Mouse (Mus musculus): ENCODE measurements around the gene Slc39a7. TPM values are rescaled to one million over a fixed set of nuclear protein-coding genes. Genes with fewer than 3 reads are reported as not detected.

Slc39a7 gene
- polyA plus RNA-seq, 1 experiment from 2014 or later: 108 TPM

GRCm38 (mm10) chr17:34047404-34048050 lies 16.0 kb upstream of the Slc39a7 start:
- Histone ChIP-seq H3K9me3 (replicated peaks; ENCODE audit: control insufficient read depth, low read length) (peaks cover 9% of the 10 kb centered on the region), H3K27me3 (ENCODE audit: control insufficient read depth, insufficient read depth, low read length) (no peaks in the 10 kb centered on the region), H3K27ac (ENCODE audit: low read length) (no peak overlapping the region), H3K4me2 (ENCODE audit: low read depth, low read length) (no peak overlapping the region), H3K4me1 (ENCODE audit: control insufficient read depth, insufficient read depth, low read length) (no peaks in the 10 kb centered on the region), H3K4me3 (ENCODE audit: low read length) (no peak overlapping the region), H3K9ac (ENCODE audit: low read length) (no peak overlapping the region), H3K36me3 (ENCODE audit: control insufficient read depth, insufficient read depth) (no peaks in the 10 kb centered on the region)
- no peak for ATAC-seq (replicated peaks; ENCODE audit: extremely low read depth, insufficient read depth, low FRiP score)
- WGBS: 85% methylated on average over 5 of the region's 5 CpGs

- no peak for ATAC-seq (replicated peaks; ENCODE audit: extremely low read depth, insufficient read depth, low FRiP score)
- peaks cover 10% of the 10 kb centered on the region for H3K27me3 ChIP-seq (ENCODE audit: control insufficient read depth, insufficient read depth, low read length)
- WGBS: 73% methylated on average over 14 of the region's 14 CpGs
- no peak overlapping the region for H3K4me2 ChIP-seq (ENCODE audit: low read depth, low read length)
- H3K4me1 ChIP-seq (ENCODE audit: control insufficient read depth, insufficient read depth, low read length): no peaks in the 10 kb centered on the region
- H3K36me3 ChIP-seq (ENCODE audit: control insufficient read depth, insufficient read depth): no peaks in the 10 kb centered on the region
- no peak overlapping the region for H3K27ac ChIP-seq (ENCODE audit: low read length)
- H3K9ac ChIP-seq (ENCODE audit: low read length): no peak overlapping the region
- H3K4me3 ChIP-seq (ENCODE audit: low read length): no peak overlapping the region
- H3K9me3 ChIP-seq (replicated peaks; ENCODE audit: control insufficient read depth, low read length): peaks cover 9% of the 10 kb centered on the region
Observed at GRCm38 (mm10) chr17:34045941-34046340, 14.5 kb upstream of the Slc39a7 start.

DNA sequence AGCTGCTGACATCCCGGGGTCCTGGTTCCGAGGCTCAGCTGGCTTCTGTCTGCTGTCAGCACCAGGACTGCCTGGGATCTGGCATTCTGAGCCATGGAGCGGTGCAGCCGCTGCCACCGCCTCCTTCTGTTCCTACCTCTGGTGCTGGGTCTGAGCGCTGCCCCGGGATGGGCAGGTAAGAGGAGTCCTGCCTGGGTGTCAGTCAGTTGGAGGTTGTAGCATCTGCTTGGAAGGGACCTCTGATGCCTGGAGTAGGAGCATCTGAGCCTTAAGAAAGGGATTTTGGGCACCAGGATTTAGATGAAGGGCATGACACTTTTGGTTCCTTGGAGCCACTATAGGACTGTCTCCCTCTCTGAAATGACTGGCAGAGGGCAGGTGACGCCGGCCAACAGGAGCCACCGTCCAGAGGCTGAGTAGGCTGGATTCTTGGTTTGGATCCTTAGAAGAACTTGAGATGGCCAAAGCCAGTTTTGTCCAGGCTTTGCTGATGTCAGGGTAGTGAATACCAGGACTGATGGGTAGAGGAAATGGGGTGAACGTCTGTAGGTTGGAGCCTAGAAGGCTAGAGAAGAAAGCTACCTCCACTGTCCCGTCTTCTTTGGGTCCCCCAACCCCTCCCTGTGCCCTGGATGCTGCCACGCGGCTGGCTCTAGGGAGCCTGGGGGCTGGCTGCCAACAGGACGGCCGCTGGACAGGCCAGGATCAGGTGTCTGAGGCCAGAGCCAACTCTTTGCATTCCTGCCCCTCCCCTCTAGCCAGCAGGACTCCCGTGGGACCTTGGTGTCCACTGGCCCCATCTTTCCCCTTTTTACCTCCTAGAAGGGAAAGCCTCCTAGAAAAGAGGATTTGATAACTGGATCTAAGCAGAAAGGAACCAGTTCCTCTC lies 8.3 kb upstream of the Slc39a7 start:
- WGBS: 24% methylated on average over 17 of the region's 17 CpGs
- peak overlapping the region; percentile 34 for H3K4me3 ChIP-seq (ENCODE audit: low read length)

DNA sequence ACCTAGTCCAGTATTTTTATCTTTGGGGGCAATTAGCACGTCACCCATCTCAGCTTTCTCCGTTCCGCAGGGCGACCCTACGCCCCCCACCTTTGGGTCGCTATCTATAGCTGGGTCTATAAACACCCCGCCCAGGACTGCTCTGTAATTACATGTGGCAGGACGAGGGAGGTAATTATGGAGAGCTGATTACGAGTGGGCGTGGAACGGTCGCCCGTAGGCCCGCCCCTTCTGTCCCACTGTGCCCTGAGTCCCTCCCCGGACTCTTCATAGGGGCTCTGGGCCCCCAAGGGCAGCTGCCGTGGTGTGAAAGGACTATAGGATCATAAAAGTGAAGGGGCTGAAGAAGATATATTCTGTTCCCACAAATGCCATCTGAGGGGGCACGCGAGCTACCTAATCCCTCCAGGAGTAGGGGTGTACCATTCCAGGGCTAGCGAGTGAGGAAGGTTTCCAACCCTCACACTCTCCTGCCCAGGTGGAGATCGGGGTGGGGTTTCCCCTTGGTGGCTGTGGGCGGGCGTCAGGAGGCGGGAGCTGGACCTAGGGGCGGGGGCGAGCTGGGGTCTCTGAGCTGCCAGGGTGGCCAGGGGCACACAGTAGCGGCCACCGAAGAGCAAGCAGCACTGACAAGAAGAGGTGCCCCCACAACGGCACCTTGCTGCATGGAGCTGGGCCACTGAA lies 7.5 kb upstream of the Slc39a7 start, which contains the start of gene Col11a2:
TSS of gene Col11a2 (plus strand) at position 560 of the 684 bp plus-strand sequence.
- WGBS: 7% methylated on average over 28 of the region's 28 CpGs
- Histone ChIP-seq H3K4me2 (ENCODE audit: low read depth, low read length) (peak within 1 kb of the TSS; percentile 55), H3K27me3 (ENCODE audit: control insufficient read depth, insufficient read depth, low read length) (peaks cover 18% of the 10 kb centered on the region), H3K9ac (ENCODE audit: low read length) (peak within 1 kb of the TSS; percentile 55), H3K27ac (ENCODE audit: low read length) (no peak within 1 kb of the TSS), H3K4me3 (ENCODE audit: low read length) (peak within 1 kb of the TSS; percentile 34), H3K9me3 (replicated peaks; ENCODE audit: control insufficient read depth, low read length) (no peaks in the 10 kb centered on the region), H3K4me1 (ENCODE audit: control insufficient read depth, insufficient read depth, low read length) (peaks cover 20% of the 10 kb centered on the region), H3K36me3 (ENCODE audit: control insufficient read depth, insufficient read depth) (peaks cover 17% of the 10 kb centered on the region)
- ATAC-seq (replicated peaks; ENCODE audit: extremely low read depth, insufficient read depth, low FRiP score): no peak

More for the DNA sequence above, 8.3 kb upstream of the Slc39a7 start:
- Histone ChIP-seq H3K27ac (ENCODE audit: low read length) (no peak overlapping the region), H3K36me3 (ENCODE audit: control insufficient read depth, insufficient read depth) (peaks cover 17% of the 10 kb centered on the region), H3K9ac (ENCODE audit: low read length) (no peak overlapping the region), H3K27me3 (ENCODE audit: control insufficient read depth, insufficient read depth, low read length) (peaks cover 18% of the 10 kb centered on the region), H3K4me2 (ENCODE audit: low read depth, low read length) (peak overlapping the region; percentile 55), H3K9me3 (replicated peaks; ENCODE audit: control insufficient read depth, low read length) (no peaks in the 10 kb centered on the region), H3K4me1 (ENCODE audit: control insufficient read depth, insufficient read depth, low read length) (peaks cover 20% of the 10 kb centered on the region)
- 0 out of 2 replicates have a peak, but pooled peaks have one; percentile 26 for ATAC-seq (replicated peaks; ENCODE audit: extremely low read depth, insufficient read depth, low FRiP score)

DNA sequence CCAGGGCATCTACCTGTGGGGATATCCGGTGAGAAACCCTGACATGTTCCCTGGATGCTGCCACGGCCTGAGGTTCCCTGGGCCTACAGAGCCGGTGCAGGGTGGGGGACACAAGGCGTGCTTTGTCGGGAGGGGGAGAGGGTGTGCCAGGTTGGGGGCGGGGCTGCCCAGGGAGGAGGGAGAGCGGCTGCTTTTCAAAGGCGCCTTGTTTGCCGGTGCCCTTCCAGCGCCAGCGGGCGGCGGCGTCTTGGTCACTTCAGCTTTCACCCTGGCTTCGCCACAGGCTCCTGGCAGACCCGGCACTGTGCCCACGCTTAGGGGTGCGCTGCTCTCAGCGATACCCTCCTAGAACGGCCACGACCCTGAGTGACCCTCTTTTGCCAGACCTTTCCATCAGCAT lies 7.0 kb upstream of the Slc39a7 start:
- no peak overlapping the region for H3K27ac ChIP-seq (ENCODE audit: low read length)
- H3K9ac ChIP-seq (ENCODE audit: low read length): peak overlapping the region; percentile 55; the same call in 1 of the 2 replicates
- no peak for ATAC-seq (replicated peaks; ENCODE audit: extremely low read depth, insufficient read depth, low FRiP score)
- peaks cover 17% of the 10 kb centered on the region for H3K36me3 ChIP-seq (ENCODE audit: control insufficient read depth, insufficient read depth)
- peak overlapping the region; percentile 34 for H3K4me3 ChIP-seq (ENCODE audit: low read length)
- 24% methylated on average over 20 of the region's 21 CpGs for WGBS
- H3K4me2 ChIP-seq (ENCODE audit: low read depth, low read length): peak overlapping the region; percentile 55
- H3K27me3 ChIP-seq (ENCODE audit: control insufficient read depth, insufficient read depth, low read length): peaks cover 18% of the 10 kb centered on the region
- H3K9me3 ChIP-seq (replicated peaks; ENCODE audit: control insufficient read depth, low read length): no peaks in the 10 kb centered on the region
- H3K4me1 ChIP-seq (ENCODE audit: control insufficient read depth, insufficient read depth, low read length): peaks cover 24% of the 10 kb centered on the region

- H3K36me3 ChIP-seq (ENCODE audit: control insufficient read depth, insufficient read depth): peaks cover 17% of the 10 kb centered on the region
- H3K4me2 ChIP-seq (ENCODE audit: low read depth, low read length): no peak overlapping the region
- no peaks in the 10 kb centered on the region for H3K9me3 ChIP-seq (replicated peaks; ENCODE audit: control insufficient read depth, low read length)
- no peak overlapping the region for H3K9ac ChIP-seq (ENCODE audit: low read length)
- H3K27me3 ChIP-seq (ENCODE audit: control insufficient read depth, insufficient read depth, low read length): peaks cover 17% of the 10 kb centered on the region
- peaks cover 32% of the 10 kb centered on the region for H3K4me1 ChIP-seq (ENCODE audit: control insufficient read depth, insufficient read depth, low read length)
- H3K4me3 ChIP-seq (ENCODE audit: low read length): no peak overlapping the region
- H3K27ac ChIP-seq (ENCODE audit: low read length): no peak overlapping the region
- ATAC-seq (replicated peaks; ENCODE audit: extremely low read depth, insufficient read depth, low FRiP score): no peak
- WGBS: 96% methylated on average over 7 of the region's 7 CpGs
Observed at GRCm38 (mm10) chr17:34037241-34037640, 5.8 kb upstream of the Slc39a7 start.

DNA sequence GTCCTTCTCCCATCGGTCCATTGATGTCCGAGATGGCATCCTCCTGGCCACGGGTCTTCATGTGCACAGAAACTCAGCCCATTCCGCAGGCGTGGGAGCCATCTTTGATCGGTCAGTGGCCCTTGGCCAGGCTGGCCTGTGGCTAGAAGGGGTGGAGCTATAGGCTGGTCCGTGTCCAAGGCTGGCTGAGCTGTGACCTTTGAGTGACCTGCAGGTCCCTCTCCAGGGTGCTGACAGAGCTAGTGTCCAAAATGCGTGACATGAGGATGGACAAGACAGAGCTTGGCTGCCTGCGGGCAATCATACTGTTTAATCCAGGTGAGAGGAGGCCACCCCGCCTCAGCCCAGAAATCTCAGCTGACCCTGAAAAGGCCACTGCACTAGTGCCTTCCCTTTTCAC lies 5.2 kb upstream of the Slc39a7 start:
- Histone ChIP-seq H3K4me2 (ENCODE audit: low read depth, low read length) (no peak overlapping the region), H3K4me3 (ENCODE audit: low read length) (no peak overlapping the region), H3K4me1 (ENCODE audit: control insufficient read depth, insufficient read depth, low read length) (peaks cover 32% of the 10 kb centered on the region), H3K36me3 (ENCODE audit: control insufficient read depth, insufficient read depth) (peaks cover 17% of the 10 kb centered on the region), H3K27me3 (ENCODE audit: control insufficient read depth, insufficient read depth, low read length) (peaks cover 13% of the 10 kb centered on the region), H3K9ac (ENCODE audit: low read length) (no peak overlapping the region), H3K9me3 (replicated peaks; ENCODE audit: control insufficient read depth, low read length) (no peaks in the 10 kb centered on the region), H3K27ac (ENCODE audit: low read length) (no peak overlapping the region)
- ATAC-seq (replicated peaks; ENCODE audit: extremely low read depth, insufficient read depth, low FRiP score): no peak
- WGBS: 74% methylated on average over 10 of the region's 10 CpGs

DNA sequence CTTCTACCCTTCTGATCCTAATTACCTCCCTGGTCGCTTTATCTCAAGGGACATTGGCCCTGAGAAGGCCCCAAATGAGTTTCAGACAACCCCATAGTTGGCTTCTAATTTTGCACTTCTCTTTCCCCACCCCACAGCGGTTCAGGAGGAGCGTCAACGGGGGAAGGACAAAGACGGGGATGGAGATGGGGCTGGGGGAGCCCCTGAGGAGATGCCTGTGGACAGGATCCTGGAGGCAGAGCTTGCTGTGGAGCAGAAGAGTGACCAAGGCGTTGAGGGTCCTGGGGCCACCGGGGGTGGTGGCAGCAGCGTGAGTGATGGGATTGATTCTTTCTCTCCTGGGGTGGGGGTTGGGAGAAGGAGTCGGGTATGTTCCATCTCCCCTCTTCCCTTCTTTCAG lies 4.0 kb upstream of the Slc39a7 start:
- no peak overlapping the region for H3K27ac ChIP-seq (ENCODE audit: low read length)
- WGBS: 88% methylated on average over 9 of the region's 9 CpGs
- no peak overlapping the region for H3K4me3 ChIP-seq (ENCODE audit: low read length)
- H3K27me3 ChIP-seq (ENCODE audit: control insufficient read depth, insufficient read depth, low read length): peaks cover 6% of the 10 kb centered on the region; the same call in 1 of the 2 replicates
- no peak overlapping the region for H3K9ac ChIP-seq (ENCODE audit: low read length)
- peaks cover 17% of the 10 kb centered on the region for H3K36me3 ChIP-seq (ENCODE audit: control insufficient read depth, insufficient read depth)
- no peak for ATAC-seq (replicated peaks; ENCODE audit: extremely low read depth, insufficient read depth, low FRiP score)
- peaks cover 35% of the 10 kb centered on the region for H3K4me1 ChIP-seq (ENCODE audit: control insufficient read depth, insufficient read depth, low read length)
- no peaks in the 10 kb centered on the region for H3K9me3 ChIP-seq (replicated peaks; ENCODE audit: control insufficient read depth, low read length)
- H3K4me2 ChIP-seq (ENCODE audit: low read depth, low read length): no peak overlapping the region
